Mouse (Mus musculus) neural tube, postnatal 0 days (tissue): ENCODE results near the gene Aspdh. TPM values are rescaled to one million over a fixed set of nuclear protein-coding genes. Genes with fewer than 3 reads are reported as not detected.

Experiments used
- microRNA-seq: library from miRNA; unstranded; fragments of <30 nt; microRNA quantifications from one replicate; pipeline ENCODE4, GENCODE M21; 2016
- polyA plus RNA-seq: library from polyadenylated mRNA; unstranded; fragments of >200 nt; fragmentation: Nextera tagmentation; extraction: Ambion mirVana; gene quantifications from 2 replicates; pipeline ENCODE4 v1.2.1, GENCODE M21; 2015

Gene Aspdh
- polyA plus RNA-seq, result 1.8 and 2.4 TPM in 2 replicates

DNA sequence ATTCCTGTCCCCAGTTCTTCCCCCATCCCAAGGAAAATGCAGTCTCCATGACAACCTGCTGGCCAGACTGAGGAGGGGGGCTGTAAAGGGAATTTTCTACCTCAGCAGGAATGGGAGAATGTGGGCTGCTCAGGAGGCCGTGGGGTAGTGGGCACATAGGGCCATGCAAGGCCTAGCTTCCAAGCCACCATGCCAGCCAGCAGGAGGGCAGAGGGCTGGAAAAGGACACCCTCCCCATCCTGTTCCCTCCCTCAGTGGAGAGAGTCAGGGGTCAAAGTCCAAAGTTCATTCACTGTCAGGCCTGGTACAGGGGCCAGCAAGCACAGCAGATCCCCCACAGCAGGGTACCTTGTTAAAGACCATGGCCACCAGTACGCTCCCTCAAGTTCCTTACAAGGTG, at the start of gene Aspdh:
Gene Aspdh (plus strand): TSS at position 281 of the 400 bp plus-strand sequence.

DNA sequence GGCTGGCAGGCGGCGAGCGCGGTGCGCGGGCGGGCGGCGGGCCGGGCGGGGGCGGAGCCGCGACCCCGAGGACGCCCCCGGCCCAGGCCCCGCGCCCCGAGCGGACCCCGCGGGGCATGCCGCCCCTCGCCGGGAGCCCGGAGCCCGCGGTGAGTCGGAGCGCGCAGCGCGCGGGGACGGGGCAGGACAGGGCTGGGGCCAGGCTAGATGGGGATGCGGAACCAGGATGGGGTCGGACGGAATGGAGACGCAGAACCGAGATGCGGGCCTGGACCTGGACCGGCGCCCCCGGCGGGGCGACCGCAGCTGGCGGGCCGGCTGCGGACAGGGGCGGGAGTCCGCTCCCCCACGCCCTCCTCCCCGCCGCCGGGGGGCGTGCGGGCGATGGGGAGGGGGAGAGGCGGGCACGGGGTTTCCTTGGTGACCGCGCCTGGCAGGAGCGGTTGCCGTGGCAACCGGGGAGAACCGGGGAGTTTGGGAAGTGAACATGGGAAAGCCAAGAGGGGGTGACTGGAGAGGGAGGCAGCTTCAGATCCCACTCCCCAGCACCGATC, 36.1 kb upstream of the Aspdh start, which contains the start of gene Lrrc4b:
Gene Lrrc4b (plus strand): TSS at position 51 of the 554 bp plus-strand sequence.

DNA sequence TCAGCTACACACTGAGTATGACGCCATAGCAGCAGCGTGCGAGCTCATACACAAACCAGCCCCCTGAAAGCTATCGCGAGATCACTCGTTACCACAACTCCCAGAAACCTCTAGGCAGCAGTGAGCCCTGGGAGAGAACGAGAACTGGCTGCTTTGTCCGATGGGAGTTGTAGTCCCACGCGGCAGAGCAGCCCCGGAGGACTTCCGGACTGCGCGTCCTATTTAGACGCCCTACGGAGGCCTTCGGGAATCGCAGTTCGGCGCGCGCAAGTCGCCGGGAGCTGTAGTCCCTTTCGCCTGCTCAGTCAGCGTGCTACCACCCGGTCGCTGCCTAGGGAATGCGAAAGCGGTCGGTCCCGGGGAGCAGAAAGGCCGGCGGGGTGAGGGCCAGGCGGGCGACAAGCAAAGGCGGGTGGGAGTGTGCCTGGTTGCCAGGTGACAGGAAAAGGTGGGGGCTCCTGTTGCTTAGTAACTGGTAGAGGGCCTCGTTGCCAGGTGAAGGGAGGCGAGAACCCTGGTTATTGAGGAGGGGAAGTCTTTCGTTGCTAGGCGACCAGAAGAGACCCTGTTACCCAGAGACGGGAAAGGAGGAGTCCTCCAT, 2.7 kb downstream of the Aspdh start, which contains the start of gene Josd2:
Gene Josd2 (plus strand): TSS at position 170 of the 601 bp plus-strand sequence.

DNA sequence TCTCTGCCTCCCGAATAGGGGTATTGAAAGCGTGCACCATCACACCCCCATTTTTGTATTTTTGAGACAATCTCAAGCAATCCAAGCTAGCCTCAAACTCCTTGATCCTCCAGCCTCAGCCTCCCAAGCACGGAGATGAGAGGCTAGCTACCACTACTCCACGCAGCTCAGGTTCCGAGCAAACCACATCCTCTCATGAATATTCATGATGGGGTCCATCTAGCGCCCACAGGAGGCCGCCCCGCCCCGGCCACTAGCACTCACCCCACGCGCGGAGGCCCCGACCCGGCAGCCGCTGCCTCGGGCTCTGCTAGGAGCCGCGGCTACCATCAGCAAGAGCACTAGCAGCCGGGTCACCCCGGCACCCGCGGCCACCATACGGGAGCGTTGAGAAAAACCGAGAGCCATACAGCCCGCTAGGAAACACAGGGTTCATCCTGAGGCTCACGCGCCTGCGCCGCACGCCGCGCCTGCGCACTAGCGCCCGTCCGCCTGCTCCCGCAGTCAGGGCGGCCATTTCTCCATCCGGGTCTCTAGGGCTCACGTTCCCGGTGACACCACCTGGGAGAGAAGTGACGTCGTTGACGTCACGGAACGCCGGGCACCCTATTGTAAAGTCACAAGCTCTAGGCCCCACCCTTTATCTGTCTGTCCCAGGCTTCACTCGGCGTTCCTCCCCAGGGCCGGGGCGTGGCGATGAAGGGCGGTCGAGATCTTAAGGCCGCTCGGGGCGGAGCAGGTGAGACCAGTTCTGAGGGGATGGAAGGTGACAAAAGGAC, 31.0 kb downstream of the Aspdh start, which contains the start of the genes Emc10 and Fam71e1:
Gene Emc10 (minus strand): TSS at position 538 of the 779 bp plus-strand sequence.
Gene Fam71e1 (plus strand): TSS at position 590 of the 779 bp plus-strand sequence.

Small RNAs within 50 kb of the gene (microRNA-seq; reads per million reads assigned to microRNA genes)
- not detected for gene Mir7052

Other genes starting within 250 kb of the Aspdh start
- gene Klk1b5, start 249.4 kb upstream of the Aspdh start, polyA plus RNA-seq, result not detected in 2 replicates
- gene Klk1, start 240.0 kb upstream of the Aspdh start, polyA plus RNA-seq, result not detected in 2 replicates
- gene Gm36864, start 229.2 kb upstream of the Aspdh start, polyA plus RNA-seq, result 0.10 TPM in 1 of 2 replicates, not detected in the other
- gene 1700028J19Rik, start 218.7 kb upstream of the Aspdh start, polyA plus RNA-seq, result 2.0 and 2.2 TPM in 2 replicates
- 180 and 195 TPM in 2 replicates for gene 2410002F23Rik, start 218.7 kb upstream of the Aspdh start, polyA plus RNA-seq
- not detected in 2 replicates for gene Acp4, start 208.0 kb upstream of the Aspdh start, polyA plus RNA-seq
- not detected in 2 replicates for gene Gm15517, start 203.9 kb upstream of the Aspdh start, polyA plus RNA-seq
- 5.7 and 7.1 TPM in 2 replicates for gene Clec11a, start 158.5 kb upstream of the Aspdh start, polyA plus RNA-seq
- 52.8 and 59.3 TPM in 2 replicates for gene Shank1, start 155.1 kb upstream of the Aspdh start, polyA plus RNA-seq
- 100 and 108 TPM in 2 replicates for gene Syt3, start 81.3 kb upstream of the Aspdh start, polyA plus RNA-seq
- 4.4 and 6.2 TPM in 2 replicates for gene 1700008O03Rik, start 79.6 kb upstream of the Aspdh start, polyA plus RNA-seq
- gene Lrrc4b, start 36.4 kb upstream of the Aspdh start, polyA plus RNA-seq, result 27.6 and 27.7 TPM in 2 replicates
- 37.0 and 40.2 TPM in 2 replicates for gene Josd2, start 2.6 kb downstream of the Aspdh start, polyA plus RNA-seq
- gene Emc10, start 31.1 kb downstream of the Aspdh start, polyA plus RNA-seq, result 183 and 194 TPM in 2 replicates
- gene Fam71e1, start 31.2 kb downstream of the Aspdh start, polyA plus RNA-seq, result 21.1 and 31.4 TPM in 2 replicates
- 0.20 and 0.36 TPM in 2 replicates for gene Mybpc2, start 59.3 kb downstream of the Aspdh start, polyA plus RNA-seq
- gene Spib, start 66.7 kb downstream of the Aspdh start, polyA plus RNA-seq, result 0.32 TPM in 1 of 2 replicates, not detected in the other
- 9.2 and 10.7 TPM in 2 replicates for gene Pold1, start 83.5 kb downstream of the Aspdh start, polyA plus RNA-seq
- gene Nr1h2, start 88.6 kb downstream of the Aspdh start, polyA plus RNA-seq, result 47.5 and 53.6 TPM in 2 replicates
- gene Napsa, start 107.0 kb downstream of the Aspdh start, polyA plus RNA-seq, result 0.62 and 1.2 TPM in 2 replicates
- gene Kcnc3, start 125.3 kb downstream of the Aspdh start, polyA plus RNA-seq, result 11.6 and 11.9 TPM in 2 replicates
- gene Myh14, start 205.5 kb downstream of the Aspdh start, polyA plus RNA-seq, result 9.5 and 11.4 TPM in 2 replicates
- not detected in 2 replicates for gene Izumo2, start 243.4 kb downstream of the Aspdh start, polyA plus RNA-seq